Mouse (Mus musculus): ENCODE results near the gene Kat6b. TPM values are rescaled to one million over a fixed set of nuclear protein-coding genes. Genes with fewer than 3 reads are reported as not detected.

Gene Kat6b
- polyA plus RNA-seq (2015; fragmentation: Nextera tagmentation; extraction: Ambion mirVana) = 7.1 and 8.0 TPM in 2 replicates

DNA sequence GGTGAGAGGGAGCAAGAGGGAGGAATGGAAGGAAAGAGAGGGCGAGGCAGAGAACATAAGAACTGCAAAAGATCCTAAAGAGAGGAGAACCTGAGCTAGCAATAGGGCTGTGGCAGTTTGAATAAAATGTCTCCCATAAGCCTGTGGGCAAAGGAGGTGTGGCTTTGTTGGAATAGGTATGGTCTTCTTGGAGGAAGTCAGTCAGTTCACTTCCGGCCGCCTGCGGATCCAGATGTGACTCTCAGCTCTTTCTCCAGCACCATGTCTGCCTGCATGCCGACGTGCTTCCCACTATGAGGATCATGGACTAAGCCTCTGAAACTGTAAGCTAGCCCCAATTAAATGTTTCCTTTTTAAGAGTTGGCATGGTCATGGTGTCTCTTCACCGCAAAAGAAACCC lies at the start of gene Kat6b:
Gene Kat6b (plus strand): TSS at position 204 of the 400 bp plus-strand sequence.
- ATAC-seq = no peak
- H3K9me3 ChIP-seq (ENCODE audit: control insufficient read depth, low read length) = no peaks in the 10 kb centered on the region
- H3K36me3 ChIP-seq (ENCODE audit: control insufficient read depth, insufficient read depth, low read length) = no peaks in the 10 kb centered on the region
- no peak within 1 kb of the TSS for H3K9ac ChIP-seq (ENCODE audit: low read depth, low read length)
- H3K27ac ChIP-seq (ENCODE audit: low read length) = no peak within 1 kb of the TSS
- no peak within 1 kb of the TSS for H3K4me3 ChIP-seq (ENCODE audit: low read length)
- H3K4me2 ChIP-seq (ENCODE audit: low read depth, low read length) = no peak within 1 kb of the TSS
- H3K4me1 ChIP-seq (ENCODE audit: control insufficient read depth, insufficient read depth, low read length) = 0 out of 2 replicates have a peak, but pooled peaks cover 4% of the 10 kb centered on the region
- WGBS = 95% methylated on average over 7 of the region's 7 CpGs
- H3K27me3 ChIP-seq (replicated peaks; ENCODE audit: control insufficient read depth, insufficient read depth, low read length) = no peaks in the 10 kb centered on the region

DNA sequence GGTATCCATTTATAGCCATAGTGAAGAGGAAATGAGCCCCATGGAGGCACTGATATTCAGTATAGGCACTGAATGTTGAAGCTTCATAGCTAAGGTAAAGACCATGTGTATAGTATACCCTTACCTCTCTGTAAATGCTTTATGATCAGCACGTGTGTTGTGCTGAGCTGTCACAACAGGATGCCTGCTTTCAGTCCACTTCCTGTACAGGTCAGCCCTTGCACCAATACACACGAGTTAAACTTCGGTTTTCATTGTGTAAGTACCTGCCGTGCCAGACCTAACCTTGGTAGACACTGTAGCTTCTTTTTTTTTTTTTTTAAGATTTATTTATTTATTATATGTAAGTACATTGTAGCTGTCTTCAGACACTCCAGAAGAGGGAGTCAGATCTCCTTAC lies 47.8 kb upstream of the Kat6b start:
- H3K4me1 ChIP-seq (ENCODE audit: control insufficient read depth, insufficient read depth, low read length) = 0 out of 2 replicates have a peak, but pooled peaks cover 4% of the 10 kb centered on the region
- H3K27me3 ChIP-seq (replicated peaks; ENCODE audit: control insufficient read depth, insufficient read depth, low read length) = no peaks in the 10 kb centered on the region
- ATAC-seq = no peak
- no peaks in the 10 kb centered on the region for H3K36me3 ChIP-seq (ENCODE audit: control insufficient read depth, insufficient read depth, low read length)
- WGBS = 80% methylated on average over 4 of the region's 4 CpGs
- no peak overlapping the region for H3K27ac ChIP-seq (ENCODE audit: low read length)
- H3K9me3 ChIP-seq (ENCODE audit: control insufficient read depth, low read length) = no peaks in the 10 kb centered on the region
- no peak overlapping the region for H3K4me2 ChIP-seq (ENCODE audit: low read depth, low read length)
- no peak overlapping the region for H3K4me3 ChIP-seq (ENCODE audit: low read length)
- H3K9ac ChIP-seq (ENCODE audit: low read depth, low read length) = no peak overlapping the region

DNA sequence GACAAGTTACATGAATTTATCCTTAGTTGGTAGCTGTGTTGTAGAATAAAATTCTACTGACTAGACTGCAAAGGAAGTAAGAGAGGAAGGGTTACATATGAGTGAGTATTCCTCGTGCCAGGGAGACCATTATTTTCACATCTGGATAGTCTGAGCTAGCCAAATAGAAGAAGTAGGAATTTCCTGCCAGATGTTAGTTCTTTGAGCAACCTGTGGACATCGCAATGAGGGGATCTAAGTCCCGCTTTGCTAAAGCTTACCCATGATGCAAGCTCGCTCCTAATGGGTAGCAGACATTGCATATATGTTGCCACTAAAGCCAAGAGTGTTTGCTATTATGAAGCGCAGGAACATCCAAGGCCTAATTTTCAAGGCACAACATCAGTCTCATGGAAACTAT lies 47.2 kb upstream of the Kat6b start:
- H3K4me3 ChIP-seq (ENCODE audit: low read length) = no peak overlapping the region
- no peak overlapping the region for H3K27ac ChIP-seq (ENCODE audit: low read length)
- WGBS = 74% methylated on average over 5 of the region's 5 CpGs
- ATAC-seq = no peak
- peaks cover 7% of the 10 kb centered on the region; the same call in 1 of the 2 replicates for H3K4me1 ChIP-seq (ENCODE audit: control insufficient read depth, insufficient read depth, low read length)
- H3K4me2 ChIP-seq (ENCODE audit: low read depth, low read length) = no peak overlapping the region
- no peak overlapping the region for H3K9ac ChIP-seq (ENCODE audit: low read depth, low read length)
- H3K27me3 ChIP-seq (replicated peaks; ENCODE audit: control insufficient read depth, insufficient read depth, low read length) = no peaks in the 10 kb centered on the region
- no peaks in the 10 kb centered on the region for H3K9me3 ChIP-seq (ENCODE audit: control insufficient read depth, low read length)
- H3K36me3 ChIP-seq (ENCODE audit: control insufficient read depth, insufficient read depth, low read length) = no peaks in the 10 kb centered on the region

DNA sequence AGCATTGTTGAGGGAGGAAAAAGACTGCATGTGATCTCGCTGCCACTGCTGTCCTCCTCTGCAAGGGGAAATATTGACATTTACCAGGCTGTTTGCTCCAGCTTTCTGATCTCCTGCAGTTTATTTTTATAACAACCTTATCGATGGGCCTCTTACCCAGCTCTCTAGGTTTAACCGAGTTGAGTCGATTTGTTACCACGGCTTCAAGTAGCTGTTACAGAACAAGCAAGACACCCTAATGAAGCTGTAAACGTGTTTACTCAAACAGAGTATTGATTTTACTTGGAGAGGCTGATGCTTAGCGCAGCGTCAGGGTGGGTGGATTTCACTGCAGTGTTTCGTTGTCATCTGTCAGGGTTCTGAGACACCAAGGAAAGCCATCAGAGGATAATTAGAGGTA lies 46.5 kb upstream of the Kat6b start:
- no peaks in the 10 kb centered on the region for H3K27me3 ChIP-seq (replicated peaks; ENCODE audit: control insufficient read depth, insufficient read depth, low read length)
- no peak overlapping the region for H3K4me3 ChIP-seq (ENCODE audit: low read length)
- 32% methylated on average over 9 of the region's 9 CpGs for WGBS
- H3K9me3 ChIP-seq (ENCODE audit: control insufficient read depth, low read length) = no peaks in the 10 kb centered on the region
- peaks cover 9% of the 10 kb centered on the region; the same call in 1 of the 2 replicates for H3K4me1 ChIP-seq (ENCODE audit: control insufficient read depth, insufficient read depth, low read length)
- no peak overlapping the region for H3K27ac ChIP-seq (ENCODE audit: low read length)
- H3K4me2 ChIP-seq (ENCODE audit: low read depth, low read length) = no peak overlapping the region
- no peaks in the 10 kb centered on the region for H3K36me3 ChIP-seq (ENCODE audit: control insufficient read depth, insufficient read depth, low read length)
- no peak for ATAC-seq
- no peak overlapping the region for H3K9ac ChIP-seq (ENCODE audit: low read depth, low read length)

- peaks cover 16% of the 10 kb centered on the region for H3K4me1 ChIP-seq (ENCODE audit: control insufficient read depth, insufficient read depth, low read length)
- no peaks in the 10 kb centered on the region for H3K36me3 ChIP-seq (ENCODE audit: control insufficient read depth, insufficient read depth, low read length)
- 26% methylated on average over 4 of the region's 4 CpGs for WGBS
- peak; percentile 62; the same call in 1 of the 2 replicates for ATAC-seq
- H3K9me3 ChIP-seq (ENCODE audit: control insufficient read depth, low read length) = no peaks in the 10 kb centered on the region
- H3K9ac ChIP-seq (ENCODE audit: low read depth, low read length) = no peak overlapping the region
- H3K4me2 ChIP-seq (ENCODE audit: low read depth, low read length) = no peak overlapping the region
- no peak overlapping the region for H3K27ac ChIP-seq (ENCODE audit: low read length)
- H3K27me3 ChIP-seq (replicated peaks; ENCODE audit: control insufficient read depth, insufficient read depth, low read length) = no peaks in the 10 kb centered on the region
- H3K4me3 ChIP-seq (ENCODE audit: low read length) = no peak overlapping the region
These were observed 41.4 kb upstream of the Kat6b start for GRCm38 (mm10) chr14:21439785-21440184.

GRCm38 (mm10) chr14:21440526-21440925 lies 40.7 kb upstream of the Kat6b start:
- WGBS = 94% methylated on average over 2 of the region's 2 CpGs
- Histone ChIP-seq H3K9me3 (ENCODE audit: control insufficient read depth, low read length) (no peaks in the 10 kb centered on the region), H3K4me2 (ENCODE audit: low read depth, low read length) (no peak overlapping the region), H3K27me3 (replicated peaks; ENCODE audit: control insufficient read depth, insufficient read depth, low read length) (no peaks in the 10 kb centered on the region), H3K4me3 (ENCODE audit: low read length) (no peak overlapping the region), H3K36me3 (ENCODE audit: control insufficient read depth, insufficient read depth, low read length) (no peaks in the 10 kb centered on the region), H3K4me1 (ENCODE audit: control insufficient read depth, insufficient read depth, low read length) (peaks cover 14% of the 10 kb centered on the region), H3K9ac (ENCODE audit: low read depth, low read length) (no peak overlapping the region), H3K27ac (ENCODE audit: low read length) (no peak overlapping the region)
- ATAC-seq = no peak

DNA sequence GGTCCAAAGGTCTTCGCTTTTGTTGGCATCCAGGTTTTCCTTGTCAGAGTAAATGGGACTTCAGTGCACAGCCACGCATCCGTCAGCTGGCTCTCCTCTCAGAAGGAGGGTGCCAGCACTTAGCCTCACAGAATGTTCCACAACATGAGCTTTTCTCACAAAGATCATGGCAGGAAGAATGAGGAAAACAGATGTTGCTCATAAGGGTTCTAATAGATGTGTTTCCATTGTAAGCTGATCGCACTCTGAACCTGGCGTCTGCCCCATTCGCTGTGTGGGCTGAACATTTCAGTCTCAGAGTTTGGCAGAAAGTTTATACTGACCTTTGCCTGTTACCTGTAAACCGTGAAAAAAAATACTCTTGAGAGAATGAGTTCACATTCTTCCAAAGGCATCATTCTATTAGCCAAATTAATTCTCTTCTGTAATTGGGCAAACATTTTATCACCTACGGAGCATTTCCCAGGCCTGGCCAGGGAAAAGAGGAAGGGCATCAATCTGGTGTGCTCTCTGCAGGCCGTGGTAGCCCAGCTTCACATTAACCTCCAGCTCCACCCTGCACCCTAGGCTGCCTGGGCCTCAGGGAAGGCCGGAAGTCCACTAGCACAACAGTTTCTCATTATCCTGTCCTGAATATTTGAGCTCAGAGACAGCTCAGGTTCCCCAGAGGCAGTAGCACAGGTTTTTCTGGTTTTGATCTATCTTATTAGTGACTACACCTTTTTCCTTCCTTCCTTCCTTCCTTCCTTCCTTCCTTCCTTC lies 39.3 kb upstream of the Kat6b start:
- Histone ChIP-seq H3K27ac (ENCODE audit: low read length) (no peak overlapping the region), H3K36me3 (ENCODE audit: control insufficient read depth, insufficient read depth, low read length) (no peaks in the 10 kb centered on the region), H3K4me2 (ENCODE audit: low read depth, low read length) (no peak overlapping the region), H3K27me3 (replicated peaks; ENCODE audit: control insufficient read depth, insufficient read depth, low read length) (no peaks in the 10 kb centered on the region), H3K9ac (ENCODE audit: low read depth, low read length) (no peak overlapping the region), H3K4me3 (ENCODE audit: low read length) (no peak overlapping the region), H3K4me1 (ENCODE audit: control insufficient read depth, insufficient read depth, low read length) (peaks cover 14% of the 10 kb centered on the region), H3K9me3 (ENCODE audit: control insufficient read depth, low read length) (no peaks in the 10 kb centered on the region)
- ATAC-seq = peak; percentile 70
- 62% methylated on average over 10 of the region's 10 CpGs for WGBS

GRCm38 (mm10) chr14:21452581-21452980 lies 28.7 kb upstream of the Kat6b start:
- Histone ChIP-seq H3K36me3 (ENCODE audit: control insufficient read depth, insufficient read depth, low read length) (no peaks in the 10 kb centered on the region), H3K27ac (ENCODE audit: low read length) (no peak overlapping the region), H3K27me3 (replicated peaks; ENCODE audit: control insufficient read depth, insufficient read depth, low read length) (no peaks in the 10 kb centered on the region), H3K4me3 (ENCODE audit: low read length) (no peak overlapping the region), H3K4me2 (ENCODE audit: low read depth, low read length) (no peak overlapping the region), H3K9me3 (ENCODE audit: control insufficient read depth, low read length) (no peaks in the 10 kb centered on the region), H3K9ac (ENCODE audit: low read depth, low read length) (no peak overlapping the region), H3K4me1 (ENCODE audit: control insufficient read depth, insufficient read depth, low read length) (0 out of 2 replicates have a peak, but pooled peaks cover 4% of the 10 kb centered on the region)
- ATAC-seq = no peak
- 83% methylated on average over 4 of the region's 4 CpGs for WGBS

DNA sequence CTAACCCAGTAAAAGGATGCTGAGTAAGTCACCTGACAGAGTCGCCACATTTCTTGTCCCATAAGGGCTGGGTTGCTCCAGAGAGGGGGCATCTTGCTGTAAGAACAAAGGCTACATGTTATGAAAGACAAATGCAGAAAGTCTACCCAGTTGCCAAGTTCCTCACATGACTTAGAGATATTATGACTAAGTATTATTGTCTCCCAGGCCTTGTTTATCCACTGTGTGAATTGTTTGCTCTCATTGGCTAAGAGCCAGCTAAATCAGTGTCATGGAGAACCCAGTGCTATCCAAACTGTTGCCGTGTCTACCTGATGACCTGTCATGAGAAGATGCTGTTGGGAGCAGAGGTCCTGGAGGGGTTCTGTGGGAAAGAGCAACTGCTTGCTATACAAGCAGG lies 27.3 kb upstream of the Kat6b start:
- no peak for ATAC-seq

More for the DNA sequence above, 27.3 kb upstream of the Kat6b start:
- Histone ChIP-seq H3K4me2 (ENCODE audit: low read depth, low read length) (no peak overlapping the region), H3K4me1 (ENCODE audit: control insufficient read depth, insufficient read depth, low read length) (0 out of 2 replicates have a peak, but pooled peaks cover 4% of the 10 kb centered on the region), H3K4me3 (ENCODE audit: low read length) (no peak overlapping the region), H3K36me3 (ENCODE audit: control insufficient read depth, insufficient read depth, low read length) (no peaks in the 10 kb centered on the region), H3K9ac (ENCODE audit: low read depth, low read length) (no peak overlapping the region), H3K9me3 (ENCODE audit: control insufficient read depth, low read length) (no peaks in the 10 kb centered on the region), H3K27me3 (replicated peaks; ENCODE audit: control insufficient read depth, insufficient read depth, low read length) (no peaks in the 10 kb centered on the region), H3K27ac (ENCODE audit: low read length) (no peak overlapping the region)
- WGBS = 70% methylated on average over 2 of the region's 2 CpGs
